Mouse (Mus musculus) left cerebral cortex, adult 2 months (tissue): ENCODE measurements around the gene Stard13. TPM values are rescaled to one million over a fixed set of nuclear protein-coding genes. Genes with fewer than 3 reads are reported as not detected.

Experiments used
- DNase-seq, 2 experiments: peaks; one replicate each; pipeline ENCODE4 v3.0.0; 2021 to 2022; ENCODE audit warnings: low spot score in 2 of 2, mixed read lengths in 1 of 2; ENCODE audit errors: extremely low spot score in 1 of 2
- H3K27ac ChIP-seq: fragments of 200-600 bp; 2 replicates; pipeline ENCODE4 v1.8.1; 2022
- H3K4me3 ChIP-seq: fragments of 200-600 bp; 2 replicates; pipeline ENCODE4 v1.8.1; 2022
- CTCF ChIP-seq: fragments of 200-600 bp; IDR thresholded peaks from 2 replicates; pipeline ENCODE4 v1.8.1; 2022; ENCODE audit warnings: antibody characterized with exemption, mild to moderate bottlenecking, moderate library complexity
- intact Hi-C: fragments of 180-260 bp; cut with DNase I; formaldehyde crosslinking; loops from one replicate; pipeline ENCODE4 v1.15.1; 2025
- total RNA-seq, 2 experiments: library from RNA; stranded (reverse); gene quantifications; 2 replicates each; pipeline ENCODE4 v1.2.3; 2021

Stard13 gene
- total RNA-seq, 2 experiments from 2014 or later: 10.6 to 18.4 TPM

DNA sequence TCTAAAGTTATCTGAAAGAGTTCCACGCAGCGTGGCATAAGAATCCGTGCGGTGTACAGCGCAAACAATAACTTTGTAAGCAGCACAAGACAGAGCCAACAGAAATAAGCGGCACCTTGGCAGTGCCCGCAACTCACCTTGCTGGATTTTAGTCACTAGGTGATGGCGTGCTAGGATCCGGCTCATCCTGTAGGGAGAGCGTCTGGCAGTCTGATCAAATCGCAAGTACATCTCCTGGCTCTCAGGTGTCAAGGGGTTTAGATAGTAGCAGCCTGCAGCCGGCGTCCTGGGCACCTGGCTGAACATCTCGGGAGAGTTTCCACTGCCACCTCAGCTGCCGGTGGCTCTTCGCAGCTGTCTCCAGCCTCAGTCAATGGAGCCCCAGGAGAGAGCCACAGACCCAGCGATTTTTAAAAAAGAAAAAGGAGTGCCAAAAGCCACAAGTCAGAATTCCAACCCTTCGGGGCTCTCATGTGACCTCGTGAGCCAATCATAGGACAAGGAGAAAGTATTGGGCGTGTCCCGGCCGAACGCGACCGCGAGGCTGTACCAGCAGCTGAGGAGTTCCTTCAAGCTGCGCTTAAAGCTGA lies 43.8 kb downstream of the Stard13 start:
- H3K27ac ChIP-seq: peak overlapping the region; percentile 58; the same call in 1 of the 2 replicates
- H3K4me3 ChIP-seq: peak overlapping the region; percentile 53
- intact Hi-C loops: no loop called here
- peak; percentile 22 to 38 for DNase-seq
- no peak for TF ChIP-seq CTCF

DNA sequence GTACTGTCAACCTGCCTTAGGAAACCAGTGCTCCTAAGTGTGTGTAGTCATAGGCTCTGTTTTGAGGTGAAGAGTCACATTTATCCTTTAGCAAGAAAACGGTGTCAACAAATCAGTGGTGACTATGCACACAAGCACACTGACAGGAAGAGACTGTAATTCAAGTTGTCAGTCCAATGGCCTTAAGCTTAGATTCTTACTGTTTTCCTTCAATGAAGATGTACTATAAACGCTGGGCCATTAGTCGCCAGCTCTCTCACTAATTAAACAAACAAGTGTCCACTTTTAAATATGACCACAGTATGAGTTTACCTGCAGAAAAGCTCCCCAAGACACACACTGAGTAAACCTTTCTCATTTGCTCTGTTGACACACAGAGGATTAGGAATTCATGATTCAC lies 44.3 kb downstream of the Stard13 start:
- TF ChIP-seq CTCF: no peak
- Histone ChIP-seq H3K4me3 (peak overlapping the region; percentile 53), H3K27ac (peak overlapping the region; percentile 58; the same call in 1 of the 2 replicates)
- DNase-seq: no peak
- intact Hi-C loops: no loop called here

DNA sequence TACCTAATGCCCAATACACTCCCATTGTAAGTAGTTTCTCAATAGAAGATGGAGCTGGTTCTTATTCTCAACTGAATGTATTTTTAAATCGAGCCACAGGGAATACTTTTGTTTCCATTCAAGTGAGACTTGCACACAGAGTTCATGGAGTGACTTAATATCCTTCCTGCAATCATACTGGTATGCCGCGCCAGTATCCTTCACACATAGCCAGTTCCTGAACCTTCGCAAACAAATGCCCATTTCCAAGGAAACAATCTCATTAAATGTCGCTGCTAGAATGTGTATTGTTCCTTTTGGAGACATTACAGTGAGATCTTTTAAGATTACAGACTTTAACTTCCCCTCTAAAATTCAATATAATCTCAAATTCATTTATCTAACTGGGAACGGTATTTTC lies 45.0 kb downstream of the Stard13 start:
- no peak for TF ChIP-seq CTCF
- no peak for DNase-seq
- intact Hi-C loops: no loop called here
- Histone ChIP-seq H3K4me3 (peak overlapping the region; percentile 53), H3K27ac (no peak overlapping the region)

DNA sequence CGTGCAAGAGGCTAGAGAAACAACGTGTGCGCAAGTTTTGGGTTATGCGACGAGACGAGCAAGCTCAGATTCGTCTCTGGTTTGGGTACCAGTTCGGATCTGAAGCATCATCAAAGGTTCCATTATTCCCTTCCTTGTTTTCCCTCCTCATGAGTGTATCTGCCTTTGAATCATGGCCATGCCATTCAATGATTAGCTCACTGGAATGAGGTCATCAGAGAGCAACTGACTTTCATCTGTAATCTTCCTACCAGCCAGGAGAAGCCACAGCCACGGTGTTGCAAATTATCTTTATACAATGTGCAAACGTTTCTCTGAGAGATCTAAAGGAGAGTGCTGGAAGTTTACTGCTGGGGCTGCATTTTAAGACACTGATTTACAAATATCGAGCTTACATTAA lies 46.3 kb downstream of the Stard13 start:
- no peak for TF ChIP-seq CTCF
- intact Hi-C loops: no loop called here
- no peak for DNase-seq
- Histone ChIP-seq H3K4me3 (no peak overlapping the region; the same call in 1 of the 2 replicates), H3K27ac (peak overlapping the region; percentile 28; the same call in 1 of the 2 replicates)

DNA sequence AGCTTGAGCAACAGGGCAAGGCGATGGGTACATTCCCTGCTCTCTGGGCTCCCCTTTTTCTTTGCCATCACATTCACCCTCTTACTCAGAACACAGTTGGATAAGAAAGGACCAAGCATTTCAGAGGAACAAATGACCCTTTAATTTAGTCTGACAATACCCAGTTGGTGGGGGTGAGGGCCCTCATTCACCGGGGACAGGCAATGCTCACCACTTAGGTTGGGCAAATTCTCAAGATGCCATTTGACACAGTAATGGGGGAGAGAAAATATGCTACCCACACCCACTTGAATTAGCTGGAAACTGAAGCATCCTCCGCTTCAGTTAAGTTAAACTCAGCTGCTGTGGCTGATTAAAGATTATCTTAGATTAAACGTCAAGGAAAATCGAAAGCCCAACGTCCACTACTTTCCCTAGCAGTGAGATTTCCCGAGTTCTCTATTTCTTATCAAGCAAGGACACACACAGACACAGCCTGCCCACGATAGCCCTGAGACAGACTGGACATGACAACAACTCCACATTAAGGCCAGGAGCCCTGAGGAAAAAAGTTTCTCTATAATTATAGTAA lies 48.3 kb downstream of the Stard13 start:
- DNase-seq: no peak
- intact Hi-C loops: no loop called here
- H3K4me3 ChIP-seq: no peak overlapping the region
- no peak overlapping the region for H3K27ac ChIP-seq
- TF ChIP-seq CTCF: no peak

- H3K4me3 ChIP-seq: no peak overlapping the region
- H3K27ac ChIP-seq: no peak overlapping the region
- no peak for DNase-seq
- TF ChIP-seq CTCF: no peak
- intact Hi-C loops: no loop called here
These were observed 49.9 kb downstream of the Stard13 start for GRCm38 (mm10) chr5:151183656-151184240.

GRCm38 (mm10) chr5:151181288-151181687 lies 52.3 kb downstream of the Stard13 start:
- DNase-seq: peak in 1 of 2 experiments; percentile 1
- intact Hi-C loops: no loop called here
- Histone ChIP-seq H3K27ac (no peak overlapping the region), H3K4me3 (no peak overlapping the region)
- TF ChIP-seq CTCF: no peak

DNA sequence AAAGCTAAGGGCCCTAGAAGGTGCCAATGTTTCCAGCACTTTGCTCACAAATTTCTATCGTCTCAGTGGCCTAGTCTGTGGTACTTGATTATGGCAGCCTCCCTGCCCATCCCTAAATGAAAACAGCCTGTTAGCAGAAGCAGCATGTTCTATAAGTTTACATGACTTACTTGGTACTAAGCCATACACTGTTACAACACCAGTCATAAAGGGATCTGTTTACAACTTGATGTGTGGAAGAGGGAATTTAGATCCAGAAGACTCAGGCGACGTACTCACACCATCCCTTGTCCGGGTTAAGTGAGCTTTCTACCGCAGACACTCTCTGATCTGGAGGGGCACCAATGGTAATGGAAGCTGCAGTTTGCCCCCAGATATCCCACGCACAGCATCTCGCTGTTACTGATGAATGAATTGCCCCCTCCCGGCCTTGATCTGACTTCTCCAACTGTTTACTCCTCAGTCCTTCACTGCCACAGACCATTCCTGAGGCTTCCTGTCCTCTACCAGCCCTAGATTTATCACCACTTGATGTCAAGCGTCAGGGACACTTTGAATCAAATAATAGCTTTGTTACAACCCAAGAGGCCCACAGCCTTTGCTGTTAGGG lies 53.4 kb downstream of the Stard13 start:
- Histone ChIP-seq H3K4me3 (no peak overlapping the region), H3K27ac (no peak overlapping the region)
- no peak for TF ChIP-seq CTCF
- DNase-seq: no peak
- intact Hi-C loops: no loop called here

- no peak for DNase-seq
- Histone ChIP-seq H3K27ac (no peak overlapping the region), H3K4me3 (no peak overlapping the region)
- TF ChIP-seq CTCF: no peak
- intact Hi-C loops: no loop called here
These were observed 56.5 kb downstream of the Stard13 start for GRCm38 (mm10) chr5:151177171-151177570.

GRCm38 (mm10) chr5:151175897-151176313 lies 57.7 kb downstream of the Stard13 start:
- H3K27ac ChIP-seq: no peak overlapping the region
- H3K4me3 ChIP-seq: no peak overlapping the region
- DNase-seq: no peak
- TF ChIP-seq CTCF: no peak
- intact Hi-C loops: no loop called here

DNA sequence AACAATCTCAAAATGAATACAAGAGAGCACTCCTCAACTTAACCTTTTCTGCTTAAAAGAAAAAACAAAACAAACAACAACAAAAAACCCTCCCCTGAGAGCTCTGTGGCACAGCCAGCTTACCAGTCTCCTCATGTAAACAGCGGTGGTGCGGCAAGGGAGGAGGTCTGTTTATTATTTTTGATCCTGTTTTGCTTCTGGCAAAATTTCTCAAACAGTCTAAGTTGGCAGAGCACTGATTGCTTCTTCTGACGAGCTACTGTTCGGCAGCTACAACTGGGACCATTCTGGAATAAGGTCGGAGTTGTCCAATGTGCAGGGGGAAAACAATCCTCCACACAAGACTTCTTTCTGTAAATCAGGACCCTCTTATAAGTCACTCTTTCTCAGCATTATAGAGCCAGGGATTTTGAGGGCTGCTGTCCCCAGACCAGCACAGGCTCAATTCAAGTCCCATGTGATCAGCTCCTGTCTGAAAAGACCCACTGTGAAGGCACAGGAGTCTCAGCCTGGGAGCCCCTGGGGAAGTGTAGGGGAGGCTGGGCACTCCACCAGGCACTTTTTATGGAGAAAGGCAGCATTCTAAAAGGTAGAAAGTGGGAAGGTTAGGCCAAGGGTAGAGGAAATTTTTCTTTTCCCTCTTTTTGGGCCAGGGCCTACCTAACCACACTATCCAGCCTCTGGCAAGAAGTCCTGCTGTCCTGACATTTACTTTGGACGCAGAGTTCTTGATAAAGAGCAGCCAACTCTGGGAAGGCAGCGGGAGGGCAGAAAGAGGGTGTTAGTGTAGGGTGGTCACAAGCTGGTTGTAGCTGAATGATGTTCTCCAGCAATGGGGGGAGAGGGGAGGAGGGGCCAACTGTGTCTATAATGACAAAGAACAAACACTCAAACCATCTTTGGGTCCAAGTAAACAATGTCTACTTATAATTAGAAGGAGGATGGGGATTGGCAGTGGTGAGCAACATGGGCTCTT lies 58.9 kb downstream of the Stard13 start:
- DNase-seq: no peak
- peak overlapping the region; percentile 48 for H3K27ac ChIP-seq
- no peak for TF ChIP-seq CTCF
- no peak overlapping the region for H3K4me3 ChIP-seq
- intact Hi-C loops: no loop called here
